Comparison of ENCODE assay signal across 1 mouse cellular context in genomic region chr17:21678826-21679225, GRCm38 (mm10).
TF ChIP-seq lines count a peak whose summit lies in the region.

No protein-coding gene starts in this region.

TF ChIP-seq in MEL, 35 proteins besides CTCF, POLR2A, EP300 and RAD21:
- peak; percentile 25; the same call in 1 of the 2 replicates for TF ChIP-seq GATA1 (IDR thresholded peaks at IDR 0.05; ENCODE audit: low read depth, low read length)
- peak; percentile 46; the same call in 1 of the 2 replicates for TF ChIP-seq TAL1 (IDR thresholded peaks at IDR 0.05; ENCODE audit: low read length)
- TF ChIP-seq TCF12 (IDR thresholded peaks at IDR 0.05; ENCODE audit: low read depth, low read length) = peak; percentile 24; the same call in 1 of the 2 replicates
